Mouse (Mus musculus) c-Kit-positive CD71-positive TER-119-positive erythroid progenitor cells, embryonic 14.5 days (primary cell): ENCODE measurements around the gene Tcl1b1.
"Not testable (repeated sequence)": the region's sequence is repeated elsewhere in the genome, so short reads cannot be mapped to it uniquely, and the experiment has no call there.

Source experiments
- DNase-seq: peaks from one replicate; pipeline ENCODE4 v3.0.0-alpha.2; 2013; ENCODE audit warnings: low spot score

The Tcl1b1 gene

GRCm38 (mm10) chr12:105199684-105200497, 40.4 kb downstream of the Tcl1b1 start:
- DNase-seq = not testable (repeated sequence)

GRCm38 (mm10) chr12:105201657-105202056, 42.2 kb downstream of the Tcl1b1 start, which contains the start of gene Tcl1b4:
Gene Tcl1b4, plus strand, starts transcription at chr12:105201957.
- DNase-seq = not testable (repeated sequence)

- DNase-seq = no peak
These were observed 47.6 kb downstream of the Tcl1b1 start for GRCm38 (mm10) chr12:105207071-105207470.

GRCm38 (mm10) chr12:105208441-105208840, 49.0 kb downstream of the Tcl1b1 start:
- DNase-seq = no peak

- DNase-seq = no peak
These were observed 49.7 kb downstream of the Tcl1b1 start for GRCm38 (mm10) chr12:105209231-105209630.
